Mouse (Mus musculus) hindbrain, embryonic 10.5 days (tissue): ENCODE results near the gene Rassf4. TPM values are rescaled to one million over a fixed set of nuclear protein-coding genes. Genes with fewer than 3 reads are reported as not detected.
"Not testable (repeated sequence)": the region's sequence is repeated elsewhere in the genome, so short reads cannot be mapped to it uniquely, and the experiment has no call there.

Experiments
- DNase-seq: peaks from one replicate; pipeline ENCODE4 v3.0.0-alpha.2; 2017; ENCODE audit warnings: low spot score
- H3K27ac ChIP-seq: fragments of 300-500 bp; sonication (generic); 2 replicates; pipeline ENCODE4 v1.5.1; 2016; ENCODE audit warnings: mild to moderate bottlenecking, moderate library complexity
- H3K27me3 ChIP-seq: fragments of 300-500 bp; sonication (generic); 2 replicates; pipeline ENCODE4 v1.6.1; 2016; ENCODE audit warnings: mild to moderate bottlenecking; ENCODE audit not compliant: poor library complexity, insufficient read depth, severe bottlenecking
- H3K36me3 ChIP-seq: fragments of 300-500 bp; sonication (generic); 2 replicates; pipeline ENCODE4 v1.6.1; 2016; ENCODE audit warnings: mild to moderate bottlenecking, moderate library complexity
- H3K4me1 ChIP-seq: fragments of 300-500 bp; sonication (generic); replicated peaks from 2 replicates; pipeline ENCODE4 v1.6.1; 2016; ENCODE audit warnings: mild to moderate bottlenecking
- H3K4me3 ChIP-seq: fragments of 300-500 bp; sonication (generic); 2 replicates; pipeline ENCODE4 v1.5.1; 2016; ENCODE audit warnings: mild to moderate bottlenecking, moderate library complexity
- H3K9me3 ChIP-seq: fragments of 300-500 bp; sonication (generic); 2 replicates; pipeline ENCODE4 v1.6.1; 2016; ENCODE audit warnings: mild to moderate bottlenecking, moderate library complexity
- WGBS: fragments of 180-500 bp; shearing (Covaris S2); methylation state at CpG from one replicate; pipeline ENCODE4 v1.1.7; 2016; 5-methylcytosine and 5-hydroxymethylcytosine counted together
- polyA plus RNA-seq: library from polyadenylated mRNA; unstranded; fragments of >200 nt; fragmentation: Nextera tagmentation; extraction: Ambion mirVana; gene quantifications from 2 replicates; pipeline ENCODE4 v1.2.1, GENCODE M21; 2016

Gene Rassf4
- polyA plus RNA-seq, 1 experiment from 2014 or later: 60.9 TPM

GRCm38 (mm10) chr6:116628539-116629171 lies 45.1 kb downstream of the Rassf4 start, which contains the start of gene Zfp422:
TSS of gene Zfp422 (minus strand) at chr6:116628999.
- no peaks in the 10 kb centered on the region for H3K9me3 ChIP-seq
- H3K4me1 ChIP-seq: peaks cover 33% of the 10 kb centered on the region
- H3K36me3 ChIP-seq: peaks cover 36% of the 10 kb centered on the region
- H3K27ac ChIP-seq: peak within 1 kb of the TSS; percentile 100
- H3K4me3 ChIP-seq: peak within 1 kb of the TSS; percentile 91
- H3K27me3 ChIP-seq: no peaks in the 10 kb centered on the region
- DNase-seq: peak; percentile 88
- under 1% methylated on average over 56 of the region's 56 CpGs for WGBS

DNA sequence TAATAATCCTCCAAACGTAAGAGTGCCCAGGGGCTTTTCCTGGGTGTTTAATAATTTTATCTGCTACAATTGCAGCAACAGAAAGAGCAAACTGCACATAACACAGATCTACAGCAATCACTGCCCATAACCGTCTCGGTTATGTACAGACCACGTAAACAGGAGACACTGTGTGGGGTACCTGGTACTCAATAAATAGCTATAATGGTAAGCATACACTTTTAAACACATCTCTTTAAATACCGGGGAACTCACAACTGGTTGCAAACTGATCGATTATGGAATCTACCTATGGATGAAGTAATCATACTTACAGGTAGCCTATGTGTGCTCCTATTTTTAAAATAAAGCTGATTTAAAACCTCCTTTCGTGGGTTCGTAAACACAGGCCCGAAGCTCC lies 45.7 kb downstream of the Rassf4 start:
- DNase-seq: no peak
- WGBS: 26% methylated on average over 9 of the region's 9 CpGs
- H3K9me3 ChIP-seq: no peaks in the 10 kb centered on the region
- peaks cover 33% of the 10 kb centered on the region for H3K4me1 ChIP-seq
- H3K4me3 ChIP-seq: peak overlapping the region; percentile 91
- no peaks in the 10 kb centered on the region for H3K27me3 ChIP-seq
- H3K36me3 ChIP-seq: peaks cover 34% of the 10 kb centered on the region
- H3K27ac ChIP-seq: peak overlapping the region; percentile 100

- WGBS: 96% methylated on average over 9 of the region's 9 CpGs
- H3K4me3 ChIP-seq, H3K27ac ChIP-seq, H3K27me3 ChIP-seq, DNase-seq, H3K9me3 ChIP-seq: not testable (repeated sequence)
- Histone ChIP-seq H3K4me1 (peaks cover 38% of the 10 kb centered on the region), H3K36me3 (peaks cover 34% of the 10 kb centered on the region)
These were observed 47.3 kb downstream of the Rassf4 start for GRCm38 (mm10) chr6:116626417-116626816.

DNA sequence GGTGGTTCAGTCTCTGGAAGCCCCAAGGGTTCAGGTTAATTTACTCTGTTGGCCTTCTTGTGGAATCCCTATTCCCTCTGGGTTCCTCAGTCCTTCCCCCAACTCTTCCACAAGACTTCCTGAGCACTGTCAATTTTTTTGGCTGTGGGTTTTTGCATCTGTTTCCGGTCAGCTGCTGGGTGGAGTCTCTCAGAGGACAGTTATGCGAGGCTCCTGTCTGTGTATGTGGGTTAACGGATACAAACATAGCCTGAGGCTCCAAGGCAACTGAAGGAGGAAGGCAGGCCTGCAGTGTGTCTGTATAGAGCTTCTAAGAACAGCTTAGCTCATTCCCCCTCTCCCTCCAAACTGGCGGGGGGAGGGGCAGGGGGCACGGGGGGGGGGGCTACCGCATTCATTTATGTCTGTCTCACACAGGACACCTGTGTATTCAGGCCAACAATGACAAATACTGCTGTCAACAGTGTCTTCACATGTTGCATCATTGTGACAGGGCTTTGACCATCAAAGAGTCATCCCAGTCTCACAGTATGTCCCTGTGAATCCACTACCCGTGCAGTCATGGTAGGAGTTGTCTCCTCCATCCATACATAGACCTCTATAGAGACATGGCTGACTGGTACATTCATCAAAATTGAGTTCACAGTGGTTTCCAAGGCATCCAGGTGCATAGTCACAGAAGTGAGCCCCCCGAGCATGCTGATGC lies 52.3 kb downstream of the Rassf4 start:
- H3K27ac ChIP-seq: no peak overlapping the region
- 69% methylated on average over 8 of the region's 8 CpGs for whole genome bisulfite sequencing
- H3K4me1 ChIP-seq: peaks cover 15% of the 10 kb centered on the region
- H3K27me3 ChIP-seq: no peaks in the 10 kb centered on the region
- no peak overlapping the region for H3K4me3 ChIP-seq
- H3K36me3 ChIP-seq: peaks cover 26% of the 10 kb centered on the region
- no peak for DNase-seq
- H3K9me3 ChIP-seq: no peaks in the 10 kb centered on the region

GRCm38 (mm10) chr6:116618073-116618472 lies 55.7 kb downstream of the Rassf4 start:
- DNase-seq: no peak
- Histone ChIP-seq H3K27me3 (no peaks in the 10 kb centered on the region), H3K9me3 (no peaks in the 10 kb centered on the region), H3K4me1 (peaks cover 8% of the 10 kb centered on the region), H3K4me3 (no peak overlapping the region), H3K27ac (no peak overlapping the region), H3K36me3 (no peaks in the 10 kb centered on the region)

DNA sequence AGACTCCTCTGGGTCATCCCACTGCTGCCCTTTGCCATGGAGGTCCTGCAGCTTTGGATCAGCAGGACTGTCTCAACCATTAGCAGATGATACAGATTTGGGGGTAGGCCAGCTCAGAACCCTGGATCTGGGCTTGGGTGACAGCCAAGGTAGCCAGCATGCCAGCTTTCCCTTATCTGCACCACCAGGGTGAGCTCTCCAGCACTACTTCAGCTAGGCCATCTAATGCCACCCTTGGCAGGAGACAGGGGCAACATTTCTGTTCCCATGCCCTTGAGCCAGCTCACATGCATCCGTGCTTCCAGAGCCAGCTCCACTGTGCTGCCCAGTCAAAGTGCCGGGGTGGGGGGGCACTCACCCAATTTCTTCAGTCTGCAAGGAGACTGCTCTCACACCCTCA lies 58.0 kb downstream of the Rassf4 start:
- Histone ChIP-seq H3K4me3 (no peak overlapping the region), H3K27ac (no peak overlapping the region), H3K36me3 (no peaks in the 10 kb centered on the region), H3K4me1 (no peaks in the 10 kb centered on the region), H3K27me3 (no peaks in the 10 kb centered on the region), H3K9me3 (no peaks in the 10 kb centered on the region)
- WGBS: 89% methylated on average over 2 of the region's 2 CpGs
- DNase-seq: no peak

GRCm38 (mm10) chr6:116607230-116607629 lies 66.5 kb downstream of the Rassf4 start:
- DNase-seq: no peak
- H3K4me3 ChIP-seq: no peak overlapping the region
- WGBS: 50% methylated on average over 4 of the region's 4 CpGs
- H3K27me3 ChIP-seq: no peaks in the 10 kb centered on the region
- no peaks in the 10 kb centered on the region for H3K36me3 ChIP-seq
- H3K27ac ChIP-seq: no peak overlapping the region
- no peaks in the 10 kb centered on the region for H3K4me1 ChIP-seq
- H3K9me3 ChIP-seq: no peaks in the 10 kb centered on the region

DNA sequence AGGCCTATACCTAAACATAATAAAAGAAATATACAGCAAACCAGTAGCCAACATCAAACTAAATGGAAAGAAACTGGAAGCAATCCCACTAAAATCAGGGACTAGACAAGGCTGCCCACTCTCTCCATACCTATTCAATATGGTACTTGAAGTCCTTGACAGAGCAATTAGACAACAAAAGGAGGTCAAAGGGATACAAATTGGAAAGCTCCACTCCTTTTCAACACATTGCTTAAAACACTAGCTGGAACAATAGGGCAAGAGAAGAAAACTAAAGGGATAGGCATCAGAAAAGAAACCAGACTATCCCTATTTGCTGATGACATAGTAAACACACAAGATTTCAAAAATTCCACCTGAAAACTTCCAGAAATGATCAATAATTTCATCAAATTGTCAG lies 72.8 kb downstream of the Rassf4 start:
- not testable (repeated sequence) for H3K4me1 ChIP-seq, DNase-seq, H3K4me3 ChIP-seq, H3K36me3 ChIP-seq, H3K9me3 ChIP-seq, H3K27me3 ChIP-seq, H3K27ac ChIP-seq

GRCm38 (mm10) chr6:116584095-116584494 lies 89.7 kb downstream of the Rassf4 start, which contains the start of gene Olfr215:
TSS of gene Olfr215 (minus strand) at chr6:116584195.
- WGBS: 73% methylated on average over 4 of the region's 4 CpGs
- DNase-seq: no peak
- H3K9me3 ChIP-seq: no peaks in the 10 kb centered on the region
- H3K27ac ChIP-seq: no peak within 1 kb of the TSS
- H3K4me1 ChIP-seq: no peaks in the 10 kb centered on the region
- H3K27me3 ChIP-seq: no peaks in the 10 kb centered on the region
- H3K36me3 ChIP-seq: no peaks in the 10 kb centered on the region
- no peak within 1 kb of the TSS for H3K4me3 ChIP-seq

Other genes starting within 250 kb of the Rassf4 start
- 1.1 and 1.6 TPM in 2 replicates for gene Alox5, start 212.8 kb downstream of the Rassf4 start, polyA plus RNA-seq
- not detected in 2 replicates for gene Olfr211, start 184.9 kb downstream of the Rassf4 start, polyA plus RNA-seq
- not detected in 2 replicates for gene Olfr212, start 167.4 kb downstream of the Rassf4 start, polyA plus RNA-seq
- gene Olfr213, start 135.5 kb downstream of the Rassf4 start, polyA plus RNA-seq: not detected in 2 replicates
- 0.81 and 0.94 TPM in 2 replicates for gene Gm5580, start 122.8 kb downstream of the Rassf4 start, polyA plus RNA-seq
- not detected in 2 replicates for gene Olfr214, start 119.7 kb downstream of the Rassf4 start, polyA plus RNA-seq
- not detected in 2 replicates for gene Olfr215, start 89.8 kb downstream of the Rassf4 start, polyA plus RNA-seq
- 255 and 278 TPM in 2 replicates for gene Zfp422, start 45.0 kb downstream of the Rassf4 start, polyA plus RNA-seq
- 14.7 and 16.1 TPM in 2 replicates for gene Depp1, start 23.3 kb downstream of the Rassf4 start, polyA plus RNA-seq
- gene Tmem72, start 43.0 kb upstream of the Rassf4 start, polyA plus RNA-seq: 0.06 and 0.08 TPM in 2 replicates